Mouse (Mus musculus): ENCODE measurements at regions not wholly inside any gene's neighbourhood (a gene's known extent, or its start where the extent isn't known, plus 50 kb on each side); places are given as distances from the start of the nearest gene placed in this dataset.
A peak's percentile ranks its signal among the peaks of the same experiment; 100 is the strongest.

DNA sequence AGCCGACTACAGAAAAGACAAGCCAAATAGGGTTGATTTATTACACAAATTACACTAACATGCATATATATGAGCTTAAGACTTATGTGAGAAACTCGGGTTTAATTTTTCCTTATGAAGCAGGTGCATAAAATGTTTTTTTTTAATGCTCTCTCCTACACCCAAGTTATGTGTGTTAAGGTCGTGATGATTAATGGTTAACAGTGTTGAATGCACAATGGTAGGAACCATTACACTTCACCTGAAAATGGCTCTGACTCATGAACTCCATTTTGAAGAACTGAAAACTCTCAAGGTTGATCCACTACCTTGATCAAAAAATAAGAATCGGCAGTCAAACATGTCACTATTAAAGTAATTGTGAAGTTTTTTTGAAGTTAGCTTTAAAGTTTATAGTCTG is 59.4 kb upstream of the Ifne start:
- ATAC-seq (ENCODE audit: low read depth): no peak
- WGBS: 54% methylated on average over 4 of the region's 4 CpGs

DNA sequence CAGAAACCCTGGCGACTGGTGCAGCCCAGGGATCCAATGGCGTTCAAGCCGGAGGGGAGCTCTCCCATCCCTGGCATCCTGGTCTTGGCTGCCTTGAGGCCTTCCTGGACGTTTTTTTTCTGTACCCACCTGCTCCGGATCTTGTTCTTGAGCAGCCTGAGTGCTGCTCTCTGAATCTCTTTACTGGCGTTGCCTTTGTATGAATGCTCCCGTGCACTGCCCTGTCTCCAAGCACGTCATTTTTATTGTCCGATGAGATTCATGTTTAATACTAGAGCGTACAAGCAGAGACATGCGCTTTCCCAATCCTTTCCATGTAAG is 58.7 kb upstream of the Ifne start:
- peak; percentile 62; the same call in 1 of the 2 replicates for ATAC-seq (ENCODE audit: low read depth)
- peak overlapping the region; percentile 66 for H3K9ac ChIP-seq (ENCODE audit: low read length)
- H3K36me3 ChIP-seq (ENCODE audit: control insufficient read depth, insufficient read depth, low read length): no peaks in the 10 kb centered on the region
- 0 out of 2 replicates have a peak, but pooled peaks cover 3% of the 10 kb centered on the region for H3K4me1 ChIP-seq (replicated peaks; ENCODE audit: control insufficient read depth, insufficient read depth, low read length)
- peaks cover 30% of the 10 kb centered on the region for H3K27me3 ChIP-seq (ENCODE audit: control insufficient read depth, insufficient read depth, low read depth, low read length)
- no peaks in the 10 kb centered on the region for H3K9me3 ChIP-seq (ENCODE audit: control insufficient read depth, low read length)
- no peak overlapping the region; the same call in 1 of the 2 replicates for H3K27ac ChIP-seq (ENCODE audit: low read length)
- H3K4me3 ChIP-seq (ENCODE audit: low read length): peak overlapping the region; percentile 64
- WGBS: 7% methylated on average over 11 of the region's 11 CpGs
- H3K4me2 ChIP-seq (ENCODE audit: low read depth, low read length): peak overlapping the region; percentile 90

More for the DNA sequence above, 59.4 kb upstream of the Ifne start:
- 0 out of 2 replicates have a peak, but pooled peaks cover 3% of the 10 kb centered on the region for H3K4me1 ChIP-seq (replicated peaks; ENCODE audit: control insufficient read depth, insufficient read depth, low read length)
- H3K4me2 ChIP-seq (ENCODE audit: low read depth, low read length): no peak overlapping the region
- H3K27me3 ChIP-seq (ENCODE audit: control insufficient read depth, insufficient read depth, low read depth, low read length): peaks cover 30% of the 10 kb centered on the region
- no peaks in the 10 kb centered on the region for H3K9me3 ChIP-seq (ENCODE audit: control insufficient read depth, low read length)
- H3K4me3 ChIP-seq (ENCODE audit: low read length): no peak overlapping the region
- H3K9ac ChIP-seq (ENCODE audit: low read length): no peak overlapping the region
- H3K27ac ChIP-seq (ENCODE audit: low read length): no peak overlapping the region
- H3K36me3 ChIP-seq (ENCODE audit: control insufficient read depth, insufficient read depth, low read length): no peaks in the 10 kb centered on the region

DNA sequence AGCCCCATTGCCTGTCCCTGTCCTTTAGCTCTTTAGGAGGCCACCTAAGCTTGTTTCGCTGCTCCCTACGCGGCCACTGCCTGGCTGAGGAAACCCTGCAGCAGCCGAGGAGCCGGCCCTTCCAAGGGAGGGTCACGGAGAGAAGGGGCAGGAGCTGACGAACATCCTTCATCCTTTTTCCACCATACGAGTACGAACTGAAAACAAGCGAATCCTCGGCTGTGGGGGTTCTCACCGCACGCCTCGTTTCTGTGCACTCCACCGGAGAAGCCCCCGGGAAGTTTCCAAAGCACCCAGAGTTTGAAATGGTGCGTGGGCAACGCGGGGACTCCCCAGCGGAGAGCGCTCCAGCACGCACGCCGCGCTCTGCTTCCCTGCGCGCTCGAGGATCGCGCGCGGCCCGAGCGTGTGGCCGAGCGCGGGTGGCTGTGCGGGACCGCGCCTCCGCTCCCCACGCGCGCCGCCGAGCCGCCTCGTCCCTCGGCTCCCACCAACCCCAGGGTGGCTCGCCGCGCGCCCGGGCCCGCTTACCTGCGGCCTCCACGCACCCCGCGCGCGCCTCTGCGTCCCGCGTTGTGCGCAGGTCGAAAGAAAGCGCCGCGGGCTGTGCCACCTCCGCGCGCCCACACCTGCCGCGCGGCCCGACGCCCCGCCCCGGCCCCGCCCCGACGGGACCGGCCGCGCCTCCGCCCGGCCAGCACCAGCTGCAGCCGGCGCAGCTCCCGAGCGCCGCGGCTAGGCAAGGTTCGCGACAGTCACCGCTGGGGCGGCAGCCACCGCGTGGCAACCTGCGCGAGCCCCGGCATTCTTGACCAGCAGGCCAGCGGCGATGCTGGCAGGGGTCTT is 58.1 kb upstream of the Ifne start:
- Histone ChIP-seq H3K27me3 (ENCODE audit: control insufficient read depth, insufficient read depth, low read depth, low read length) (peaks cover 30% of the 10 kb centered on the region), H3K4me3 (ENCODE audit: low read length) (peak overlapping the region; percentile 64), H3K36me3 (ENCODE audit: control insufficient read depth, insufficient read depth, low read length) (no peaks in the 10 kb centered on the region), H3K4me2 (ENCODE audit: low read depth, low read length) (peak overlapping the region; percentile 90), H3K27ac (ENCODE audit: low read length) (peak overlapping the region; percentile 27), H3K9me3 (ENCODE audit: control insufficient read depth, low read length) (no peaks in the 10 kb centered on the region), H3K4me1 (replicated peaks; ENCODE audit: control insufficient read depth, insufficient read depth, low read length) (0 out of 2 replicates have a peak, but pooled peaks cover 3% of the 10 kb centered on the region), H3K9ac (ENCODE audit: low read length) (peak overlapping the region; percentile 66)
- under 1% methylated on average over 72 of the region's 104 CpGs for WGBS
- ATAC-seq (ENCODE audit: low read depth): peak; percentile 97

DNA sequence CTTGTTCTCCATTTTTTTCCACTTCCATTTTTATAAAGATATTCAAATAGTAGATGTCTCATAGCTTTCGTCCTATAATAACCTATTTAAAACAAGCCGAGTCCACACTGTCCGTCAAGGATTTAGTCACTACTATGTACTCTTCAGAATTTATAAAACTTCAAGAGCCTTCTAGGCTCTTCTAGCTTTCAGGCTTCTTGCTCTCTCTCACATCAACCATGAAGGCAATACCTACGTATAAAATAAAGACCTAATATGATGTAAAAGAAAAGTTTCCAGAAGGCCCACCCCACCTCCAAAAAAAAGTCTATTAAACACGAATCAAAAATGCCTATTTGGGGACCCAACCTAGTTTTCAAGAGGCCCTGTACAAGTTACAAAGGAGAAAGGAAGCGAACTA is 57.0 kb upstream of the Ifne start:
- ATAC-seq (ENCODE audit: low read depth): no peak
- 53% methylated on average over 6 of the region's 6 CpGs for WGBS
- Histone ChIP-seq H3K36me3 (ENCODE audit: control insufficient read depth, insufficient read depth, low read length) (no peaks in the 10 kb centered on the region), H3K4me2 (ENCODE audit: low read depth, low read length) (peak overlapping the region; percentile 90; the same call in 1 of the 2 replicates), H3K9me3 (ENCODE audit: control insufficient read depth, low read length) (no peaks in the 10 kb centered on the region), H3K9ac (ENCODE audit: low read length) (no peak overlapping the region), H3K27me3 (ENCODE audit: control insufficient read depth, insufficient read depth, low read depth, low read length) (peaks cover 30% of the 10 kb centered on the region), H3K4me3 (ENCODE audit: low read length) (peak overlapping the region; percentile 64; the same call in 1 of the 2 replicates), H3K4me1 (replicated peaks; ENCODE audit: control insufficient read depth, insufficient read depth, low read length) (0 out of 2 replicates have a peak, but pooled peaks cover 3% of the 10 kb centered on the region), H3K27ac (ENCODE audit: low read length) (no peak overlapping the region)

DNA sequence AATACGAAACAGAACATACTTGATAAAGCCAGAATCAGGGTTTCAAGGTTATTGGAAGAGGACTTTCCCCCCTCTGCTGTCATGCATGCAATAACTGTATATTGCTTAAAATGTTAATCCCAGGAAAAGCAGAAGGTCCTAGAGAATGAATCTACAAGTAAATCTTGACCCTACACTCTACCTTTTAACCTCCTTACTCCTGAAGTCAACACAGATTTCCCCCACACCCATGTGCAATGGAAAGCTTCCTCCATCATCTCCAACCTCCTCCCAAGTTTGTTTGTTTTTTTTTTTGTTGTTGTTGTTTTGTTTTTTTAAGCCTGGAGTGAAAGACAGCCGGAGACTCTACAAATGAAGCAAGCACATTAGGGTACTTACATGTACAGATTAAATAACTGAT is 55.9 kb upstream of the Ifne start:
- 0 out of 2 replicates have a peak, but pooled peaks cover 3% of the 10 kb centered on the region for H3K4me1 ChIP-seq (replicated peaks; ENCODE audit: control insufficient read depth, insufficient read depth, low read length)
- H3K27ac ChIP-seq (ENCODE audit: low read length): no peak overlapping the region
- H3K4me3 ChIP-seq (ENCODE audit: low read length): no peak overlapping the region
- ATAC-seq (ENCODE audit: low read depth): no peak
- no peaks in the 10 kb centered on the region for H3K36me3 ChIP-seq (ENCODE audit: control insufficient read depth, insufficient read depth, low read length)
- peaks cover 30% of the 10 kb centered on the region for H3K27me3 ChIP-seq (ENCODE audit: control insufficient read depth, insufficient read depth, low read depth, low read length)
- no peaks in the 10 kb centered on the region for H3K9me3 ChIP-seq (ENCODE audit: control insufficient read depth, low read length)
- H3K4me2 ChIP-seq (ENCODE audit: low read depth, low read length): no peak overlapping the region
- no peak overlapping the region for H3K9ac ChIP-seq (ENCODE audit: low read length)
- 72% methylated on average over 2 of the region's 2 CpGs for WGBS

DNA sequence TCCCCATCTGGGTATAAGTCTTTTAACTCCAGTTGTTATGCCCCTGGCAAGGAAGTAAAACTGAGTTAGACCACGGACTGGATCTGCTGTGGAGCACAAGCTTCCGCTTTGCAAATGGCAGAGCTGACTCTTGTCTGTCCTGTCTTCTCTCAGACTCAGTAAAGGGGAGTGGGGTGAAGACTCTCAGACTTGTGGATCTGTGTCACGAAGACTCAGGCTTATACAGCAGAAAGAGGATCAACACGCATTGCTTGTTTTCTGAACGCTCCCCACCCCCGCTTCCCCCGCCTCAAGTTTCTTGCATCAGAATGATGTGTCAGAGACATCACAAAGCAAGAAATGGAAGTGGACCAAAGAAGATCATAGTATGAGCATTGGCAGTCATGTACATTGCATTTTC is 55.3 kb upstream of the Ifne start:
- Histone ChIP-seq H3K27me3 (ENCODE audit: control insufficient read depth, insufficient read depth, low read depth, low read length) (peaks cover 30% of the 10 kb centered on the region), H3K4me1 (replicated peaks; ENCODE audit: control insufficient read depth, insufficient read depth, low read length) (0 out of 2 replicates have a peak, but pooled peaks cover 3% of the 10 kb centered on the region), H3K27ac (ENCODE audit: low read length) (no peak overlapping the region), H3K4me3 (ENCODE audit: low read length) (no peak overlapping the region), H3K36me3 (ENCODE audit: control insufficient read depth, insufficient read depth, low read length) (no peaks in the 10 kb centered on the region), H3K9me3 (ENCODE audit: control insufficient read depth, low read length) (no peaks in the 10 kb centered on the region), H3K9ac (ENCODE audit: low read length) (no peak overlapping the region), H3K4me2 (ENCODE audit: low read depth, low read length) (no peak overlapping the region)
- ATAC-seq (ENCODE audit: low read depth): no peak
- WGBS: 63% methylated on average over 7 of the region's 7 CpGs

DNA sequence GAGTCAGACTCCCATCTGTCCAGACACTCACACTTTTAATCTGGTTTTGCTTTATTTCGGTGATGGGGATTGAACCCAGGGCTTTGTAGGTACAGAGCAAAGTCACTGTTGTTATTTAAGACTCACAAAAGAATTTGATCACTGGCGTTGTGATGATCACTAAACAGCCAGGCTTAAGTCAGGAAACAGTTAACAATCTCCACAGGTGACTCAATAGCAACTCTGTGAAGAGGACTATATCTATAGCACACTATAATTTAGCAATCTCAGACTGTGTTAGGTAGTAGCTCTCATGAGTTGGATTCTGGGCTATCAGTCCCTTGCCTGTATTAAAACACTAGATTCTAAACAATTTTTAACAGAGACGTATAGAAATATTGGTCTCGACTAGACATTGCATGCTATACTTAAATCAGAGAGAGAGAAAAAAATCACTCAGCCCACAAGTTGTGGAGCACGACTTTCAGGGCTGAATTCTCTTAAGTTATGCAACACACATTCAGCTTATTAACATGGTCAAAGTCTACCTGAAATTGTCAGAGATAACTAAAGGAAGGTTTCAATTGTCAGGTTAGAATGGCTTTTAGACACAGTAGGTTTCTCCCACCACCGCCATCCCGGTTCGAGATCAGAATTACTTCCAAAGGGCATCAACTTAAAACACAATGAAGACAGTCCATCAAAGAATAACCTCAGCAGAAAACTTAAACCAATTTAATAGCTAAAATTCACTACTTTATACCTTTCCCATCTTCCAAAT is 54.4 kb upstream of the Ifne start:
- no peak overlapping the region for H3K4me3 ChIP-seq (ENCODE audit: low read length)
- no peaks in the 10 kb centered on the region for H3K36me3 ChIP-seq (ENCODE audit: control insufficient read depth, insufficient read depth, low read length)
- H3K9me3 ChIP-seq (ENCODE audit: control insufficient read depth, low read length): no peaks in the 10 kb centered on the region
- no peak for ATAC-seq (ENCODE audit: low read depth)
- no peak overlapping the region for H3K27ac ChIP-seq (ENCODE audit: low read length)
- H3K9ac ChIP-seq (ENCODE audit: low read length): no peak overlapping the region
- H3K4me1 ChIP-seq (replicated peaks; ENCODE audit: control insufficient read depth, insufficient read depth, low read length): 0 out of 2 replicates have a peak, but pooled peaks cover 3% of the 10 kb centered on the region
- 76% methylated on average over 8 of the region's 8 CpGs for WGBS
- H3K4me2 ChIP-seq (ENCODE audit: low read depth, low read length): no peak overlapping the region
- peaks cover 30% of the 10 kb centered on the region for H3K27me3 ChIP-seq (ENCODE audit: control insufficient read depth, insufficient read depth, low read depth, low read length)

DNA sequence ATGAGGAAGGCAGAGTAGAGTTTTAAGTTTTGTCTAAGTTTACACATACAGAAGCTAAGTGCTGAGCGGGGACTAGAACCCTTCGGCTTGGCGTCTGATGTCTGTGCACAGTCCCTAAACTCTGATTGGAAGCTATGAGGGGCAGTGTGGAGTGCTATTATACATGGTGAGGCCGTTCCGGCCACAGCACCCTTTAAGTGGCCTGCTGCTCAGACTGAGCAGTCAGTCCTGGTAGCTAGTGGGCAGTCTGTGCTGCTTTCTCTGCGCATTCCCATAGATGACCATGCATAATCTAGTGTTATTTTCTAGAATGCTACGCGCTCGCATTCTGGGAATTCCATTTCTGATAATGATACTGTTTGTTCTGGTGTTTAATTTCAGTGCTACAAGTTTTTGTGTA is 51.2 kb upstream of the Ifne start:
- no peak for ATAC-seq (ENCODE audit: low read depth)

More for the DNA sequence above, 51.2 kb upstream of the Ifne start:
- 82% methylated on average over 9 of the region's 9 CpGs for WGBS
- no peak overlapping the region for H3K9ac ChIP-seq (ENCODE audit: low read length)
- H3K36me3 ChIP-seq (ENCODE audit: control insufficient read depth, insufficient read depth, low read length): no peaks in the 10 kb centered on the region
- H3K27ac ChIP-seq (ENCODE audit: low read length): no peak overlapping the region
- peaks cover 3% of the 10 kb centered on the region for H3K4me1 ChIP-seq (replicated peaks; ENCODE audit: control insufficient read depth, insufficient read depth, low read length)
- H3K4me2 ChIP-seq (ENCODE audit: low read depth, low read length): no peak overlapping the region
- H3K4me3 ChIP-seq (ENCODE audit: low read length): no peak overlapping the region
- peaks cover 8% of the 10 kb centered on the region for H3K27me3 ChIP-seq (ENCODE audit: control insufficient read depth, insufficient read depth, low read depth, low read length)
- H3K9me3 ChIP-seq (ENCODE audit: control insufficient read depth, low read length): no peaks in the 10 kb centered on the region

Data from lung, embryonic 16.5 days (tissue).